Mouse (Mus musculus) left cerebral cortex, adult 11 months (tissue): ENCODE data around the gene Kif3b.
"Not testable (repeated sequence)": the region's sequence is repeated elsewhere in the genome, so short reads cannot be mapped to it uniquely, and the experiment has no call there.

ENCODE experiments used
- DNase-seq: peaks from one replicate; pipeline ENCODE4 v3.0.0; 2022; ENCODE audit warnings: low spot score

The Kif3b gene

GRCm38 (mm10) chr2:153290938-153291928, at the start of gene Kif3b:
Gene Kif3b, plus strand, starts transcription at chr2:153291413.
- DNase-seq = peak; percentile 82

GRCm38 (mm10) chr2:153242156-153242555, 49.1 kb upstream of the Kif3b start:
- no peak for DNase-seq

- no peak for DNase-seq
Measured at GRCm38 (mm10) chr2:153249751-153250150, 41.5 kb upstream of the Kif3b start.

- DNase-seq = no peak
Measured at GRCm38 (mm10) chr2:153256604-153257003, 34.6 kb upstream of the Kif3b start.

- no peak for DNase-seq
Measured at GRCm38 (mm10) chr2:153259030-153259863, 32.0 kb upstream of the Kif3b start.

- DNase-seq = no peak
Measured at GRCm38 (mm10) chr2:153259864-153260674, 31.1 kb upstream of the Kif3b start.

GRCm38 (mm10) chr2:153263053-153263452, 28.2 kb upstream of the Kif3b start:
- DNase-seq = no peak

GRCm38 (mm10) chr2:153267331-153267730, 23.9 kb upstream of the Kif3b start:
- DNase-seq = no peak

- not testable (repeated sequence) for DNase-seq
Measured at GRCm38 (mm10) chr2:153270231-153270915, 20.8 kb upstream of the Kif3b start.

- DNase-seq = not testable (repeated sequence)
Measured at GRCm38 (mm10) chr2:153274200-153274918, 16.9 kb upstream of the Kif3b start.

- no peak for DNase-seq
Measured at GRCm38 (mm10) chr2:153274919-153275247, 16.3 kb upstream of the Kif3b start.

- not testable (repeated sequence) for DNase-seq
Measured at GRCm38 (mm10) chr2:153275577-153275976, 15.6 kb upstream of the Kif3b start.

GRCm38 (mm10) chr2:153276440-153276839, 14.8 kb upstream of the Kif3b start:
- no peak for DNase-seq

GRCm38 (mm10) chr2:153276846-153277245, 14.4 kb upstream of the Kif3b start:
- not testable (repeated sequence) for DNase-seq

- no peak for DNase-seq
Measured at GRCm38 (mm10) chr2:153278357-153278756, 12.9 kb upstream of the Kif3b start.

GRCm38 (mm10) chr2:153283919-153284318, 7.3 kb upstream of the Kif3b start:
- no peak for DNase-seq

- no peak for DNase-seq
Measured at GRCm38 (mm10) chr2:153286524-153286923, 4.7 kb upstream of the Kif3b start.

- DNase-seq = no peak
Measured at GRCm38 (mm10) chr2:153287835-153288234, 3.4 kb upstream of the Kif3b start.

- DNase-seq = no peak
Measured at GRCm38 (mm10) chr2:153292305-153292861, 1.2 kb downstream of the Kif3b start.

GRCm38 (mm10) chr2:153295196-153295595, 4.0 kb downstream of the Kif3b start:
- DNase-seq = no peak
